Mouse (Mus musculus): ENCODE results near the gene Ccn2. TPM values are rescaled to one million over a fixed set of nuclear protein-coding genes. Genes with fewer than 3 reads are reported as not detected.

Gene Ccn2
- total and polyA plus RNA-seq, 3 experiments: not detected

DNA sequence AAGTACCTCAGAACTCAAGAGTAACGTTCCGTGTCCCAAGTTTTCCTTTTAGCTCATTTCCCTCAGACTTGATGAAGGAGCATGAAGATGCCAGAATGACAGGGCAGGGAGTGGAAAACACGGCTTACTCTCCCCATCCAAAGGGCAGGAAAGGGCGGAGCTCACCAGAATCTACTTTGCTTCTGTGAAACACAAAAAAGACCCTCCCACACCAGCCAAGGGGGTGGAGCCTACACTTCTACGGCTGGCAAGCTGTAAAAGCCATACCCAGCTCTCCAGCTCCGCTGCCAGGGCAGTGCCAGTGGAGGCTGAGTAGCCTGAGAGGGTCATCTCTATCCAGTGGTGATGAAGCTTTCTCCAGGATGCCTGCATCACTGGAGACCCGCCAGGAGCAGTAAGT is 44.4 kb downstream of the Ccn2 start:
- Histone ChIP-seq H3K4me3 (replicated peaks in 1 of 3; ENCODE audit: low read depth in 2 of 3, low read length in 2 of 3, poor library complexity in 1 of 3) (no peak overlapping the region), H3K36me3 (replicated peaks in 1 of 2; ENCODE audit: control insufficient read depth in 1 of 2, insufficient read depth in 1 of 2, low read length in 1 of 2) (no peaks in the 10 kb centered on the region), H3K4me1 (ENCODE audit: control insufficient read depth in 1 of 2, insufficient read depth in 2 of 2) (peaks cover 15 to 46% of the 10 kb centered on the region in 2 experiments), H3K27ac (ENCODE audit: insufficient read depth, low read depth) (no peak overlapping the region), H3K27me3 (replicated peaks) (no peaks in the 10 kb centered on the region), H3K4me2 (ENCODE audit: insufficient read depth, low read depth, poor library complexity, severe bottlenecking) (no peak overlapping the region), H3K9ac (ENCODE audit: insufficient read depth, low read depth) (no peak overlapping the region), H3K79me2 (replicated peaks; ENCODE audit: control insufficient read depth, extremely low read depth, insufficient read depth, poor library complexity, severe bottlenecking) (no peaks in the 10 kb centered on the region), H3K9me3 (replicated peaks; ENCODE audit: low read length) (no peaks in the 10 kb centered on the region)
- in situ Hi-C loops (cut with MboI; ENCODE audit: low pct_ligation_motif_present, low pct_unique_long_range_greater_than_20kb, low sequenced_read_pairs): loop anchor here (25.0 kb wide), 1 partner anchor 198 kb away; the partner anchor contains the start of gene Enpp3
- dilution Hi-C loops (cut with MboI; ENCODE audit: extremely low pct_ligation_motif_present, extremely low pct_unique_long_range_greater_than_20kb, low sequenced_read_pairs): no loop called here
- no peak for DNase-seq (ENCODE audit: extremely low read depth)
- no peak for TF ChIP-seq SMC3 (IDR thresholded peaks at IDR 0.05; ENCODE audit: low read depth, low read length)
- TF ChIP-seq BHLHE40 (IDR thresholded peaks at IDR 0.05; ENCODE audit: low read depth, low read length): no peak
- no peak for TF ChIP-seq HCFC1 (IDR thresholded peaks at IDR 0.05; ENCODE audit: low read depth, low read length)

DNA sequence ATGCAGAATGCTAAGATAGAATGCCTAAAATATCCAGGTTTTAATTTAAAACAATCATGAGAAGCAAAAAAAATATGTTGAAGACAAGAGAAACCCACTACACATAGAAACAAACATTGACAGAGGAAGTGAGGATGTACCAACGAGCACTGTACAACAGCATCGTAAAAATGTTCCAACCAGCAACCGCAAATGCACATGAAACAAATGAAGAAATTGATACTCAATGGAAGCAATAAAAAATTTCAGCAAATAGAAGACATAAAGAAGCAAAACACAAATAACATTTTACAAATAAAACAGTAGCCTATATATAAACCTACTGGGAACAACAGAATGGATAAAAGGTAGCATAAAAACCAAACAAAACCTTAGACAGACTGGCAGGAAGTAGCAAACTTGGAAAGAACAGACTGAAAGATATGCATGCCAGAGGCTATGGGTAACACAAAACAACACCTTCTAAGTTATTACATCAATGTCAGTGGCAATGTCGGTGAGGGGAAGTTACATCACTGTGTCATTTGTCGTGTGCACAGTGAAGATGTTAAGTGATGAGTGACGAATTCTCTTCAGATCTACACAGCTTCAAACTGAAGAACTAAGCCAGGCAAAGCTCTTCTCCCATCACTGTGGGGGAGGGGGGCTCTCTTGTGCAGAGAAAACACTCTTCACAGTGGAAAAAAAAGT is 45.1 kb downstream of the Ccn2 start:
- dilution Hi-C loops (cut with MboI; ENCODE audit: extremely low pct_ligation_motif_present, extremely low pct_unique_long_range_greater_than_20kb, low sequenced_read_pairs) (no loop called here), in situ Hi-C loops (cut with MboI; ENCODE audit: low pct_ligation_motif_present, low pct_unique_long_range_greater_than_20kb, low sequenced_read_pairs) (loop anchor here (25.0 kb wide), 1 partner anchor 197 kb away; the partner anchor contains the start of gene Enpp3)
- H3K9ac ChIP-seq (ENCODE audit: insufficient read depth, low read depth): no peak overlapping the region
- H3K27ac ChIP-seq (ENCODE audit: insufficient read depth, low read depth): no peak overlapping the region
- no peak for TF ChIP-seq MEF2A (IDR thresholded peaks at IDR 0.05; ENCODE audit: borderline replicate concordance, low read depth, low read length)
- TF ChIP-seq POLR2A (IDR thresholded peaks at IDR 0.05; ENCODE audit: low read depth, low read length): no peak
- TF ChIP-seq ETS1 (conservative IDR thresholded peaks at IDR 0.05; ENCODE audit: low read depth, low read length): no peak
- TF ChIP-seq NRF1 (IDR thresholded peaks at IDR 0.05; ENCODE audit: low read depth, low read length): no peak
- TF ChIP-seq ZKSCAN1 (IDR thresholded peaks at IDR 0.05; ENCODE audit: borderline replicate concordance, low read depth, low read length): no peak
- no peak for TF ChIP-seq ZMIZ1 (IDR thresholded peaks at IDR 0.05; ENCODE audit: low read depth, low read length)
- no peak for TF ChIP-seq TCF12 (IDR thresholded peaks at IDR 0.05; ENCODE audit: low read depth, low read length)
- no peak for TF ChIP-seq ZC3H11A (IDR thresholded peaks at IDR 0.05; ENCODE audit: low read depth, low read length)
- TF ChIP-seq MXI1 (IDR thresholded peaks at IDR 0.05; ENCODE audit: low read depth, low read length): no peak
- TF ChIP-seq HCFC1 (IDR thresholded peaks at IDR 0.05; ENCODE audit: low read depth, low read length): no peak
- no peak for TF ChIP-seq ELF1 (IDR thresholded peaks at IDR 0.05; ENCODE audit: low read depth, low read length)
- TF ChIP-seq MAZ (IDR thresholded peaks at IDR 0.05; ENCODE audit: low read depth, low read length): no peak
- TF ChIP-seq RAD21 (IDR thresholded peaks at IDR 0.05; ENCODE audit: low read depth, low read length): no peak
- TF ChIP-seq POLR2AphosphoS2 (IDR thresholded peaks at IDR 0.05; ENCODE audit: low read depth, low read length): no peak
- TF ChIP-seq CTCF (conservative IDR thresholded peaks at IDR 0.05 in 1 of 2, IDR thresholded peaks at IDR 0.05 in 1 of 2; ENCODE audit: low read depth in 2 of 2, low read length in 2 of 2): no peak
- no peak for TF ChIP-seq SIN3A (IDR thresholded peaks at IDR 0.05; ENCODE audit: low read length)
- H3K27me3 ChIP-seq (replicated peaks): no peaks in the 10 kb centered on the region
- no peak overlapping the region for H3K4me2 ChIP-seq (ENCODE audit: insufficient read depth, low read depth, poor library complexity, severe bottlenecking)
- no peak for DNase-seq (ENCODE audit: extremely low read depth)
- H3K79me2 ChIP-seq (replicated peaks; ENCODE audit: control insufficient read depth, extremely low read depth, insufficient read depth, poor library complexity, severe bottlenecking): no peaks in the 10 kb centered on the region
- H3K9me3 ChIP-seq (replicated peaks; ENCODE audit: low read length): no peaks in the 10 kb centered on the region
- no peaks in the 10 kb centered on the region for H3K36me3 ChIP-seq (replicated peaks in 1 of 2; ENCODE audit: control insufficient read depth in 1 of 2, insufficient read depth in 1 of 2, low read length in 1 of 2)
- H3K4me1 ChIP-seq (ENCODE audit: control insufficient read depth in 1 of 2, insufficient read depth in 2 of 2): peaks cover 15 to 43% of the 10 kb centered on the region in 2 experiments
- no peak overlapping the region for H3K4me3 ChIP-seq (replicated peaks in 1 of 3; ENCODE audit: low read depth in 2 of 3, low read length in 2 of 3, poor library complexity in 1 of 3)
